Mouse (Mus musculus) forebrain, postnatal 0 days (tissue): ENCODE measurements around the gene Tmcc2. TPM values are rescaled to one million over a fixed set of nuclear protein-coding genes. Genes with fewer than 3 reads are reported as not detected.
"Not testable (repeated sequence)": the region's sequence is repeated elsewhere in the genome, so short reads cannot be mapped to it uniquely, and the experiment has no call there.

Experiments
- ATAC-seq: fragments of 200-750 bp; cut with Nextera tagmentation; 2 replicates; pipeline ENCODE4 v1.8.0; 2017; ENCODE audit warnings: mild to moderate bottlenecking, moderate library complexity
- DNase-seq: peaks from one replicate; pipeline ENCODE4 v3.0.0-alpha.2; 2015
- H3K27ac ChIP-seq: fragments of 300-500 bp; sonication (generic); 2 replicates; pipeline ENCODE4 v1.5.1; 2014; ENCODE audit warnings: low read depth, mild to moderate bottlenecking, antibody characterized with exemption, low read length, moderate library complexity, mixed read lengths
- H3K27me3 ChIP-seq: fragments of 300-500 bp; sonication (generic); 2 replicates; pipeline ENCODE4 v1.6.1; 2014; ENCODE audit warnings: mild to moderate bottlenecking, low read length, mixed read lengths; ENCODE audit not compliant: insufficient read depth
- H3K36me3 ChIP-seq: fragments of 300-500 bp; sonication (generic); 2 replicates; pipeline ENCODE4 v1.6.1; 2014; ENCODE audit warnings: mild to moderate bottlenecking, moderate library complexity; ENCODE audit not compliant: insufficient read depth
- H3K4me1 ChIP-seq: fragments of 300-500 bp; sonication (generic); 2 replicates; pipeline ENCODE4 v1.6.1; 2014; ENCODE audit warnings: antibody characterized with exemption; ENCODE audit not compliant: insufficient read depth
- H3K4me2 ChIP-seq: fragments of 300-500 bp; sonication (generic); 2 replicates; pipeline ENCODE4 v1.6.1; 2014; ENCODE audit warnings: low read depth, mild to moderate bottlenecking, moderate library complexity
- H3K4me3 ChIP-seq: fragments of 300-500 bp; sonication (generic); 2 replicates; pipeline ENCODE4 v1.5.1; 2014; ENCODE audit warnings: low read depth, low read length, mixed read lengths
- H3K9ac ChIP-seq: fragments of 300-500 bp; sonication (generic); 2 replicates; pipeline ENCODE4 v1.6.1; 2014; ENCODE audit warnings: mild to moderate bottlenecking
- H3K9me3 ChIP-seq: fragments of 300-500 bp; sonication (generic); 2 replicates; pipeline ENCODE4 v1.6.1; 2016; ENCODE audit warnings: low read length
- CTCF ChIP-seq: sonication (generic); IDR thresholded peaks from 2 replicates; pipeline ENCODE4 v1.5.1; 2016; ENCODE audit warnings: antibody characterized with exemption, control low read depth, low read depth
- WGBS: fragments of 180-500 bp; shearing (Covaris S2); extraction: QIAGEN DNeasy Blood & Tissue Kit; methylation state at CpG from one replicate; pipeline ENCODE4 v1.1.7; 2014; 5-methylcytosine and 5-hydroxymethylcytosine counted together
- polyA plus RNA-seq: library from polyadenylated mRNA; unstranded; fragments of >200 nt; fragmentation: Nextera tagmentation; extraction: Ambion mirVana; gene quantifications from 2 replicates; pipeline ENCODE4 v1.2.1, GENCODE M21; 2015
- total RNA-seq: library from RNA; depleted of rRNA; stranded (reverse); fragments of >200 nt; gene quantifications from 2 replicates; pipeline ENCODE4 v1.2.3, GENCODE M21; 2014

Gene Tmcc2
- total and polyA plus RNA-seq, 2 experiments from 2014 or later: 41.9 to 104 TPM

GRCm38 (mm10) chr1:132356841-132357240 is 34.2 kb downstream of the Tmcc2 start:
- TF ChIP-seq CTCF: no peak
- no peak overlapping the region for H3K9ac ChIP-seq
- 83% methylated on average over 1 of the region's 1 CpGs for WGBS
- H3K4me1 ChIP-seq: no peaks in the 10 kb centered on the region
- H3K9me3 ChIP-seq: no peaks in the 10 kb centered on the region
- ATAC-seq (no peak), DNase-seq (no peak)
- H3K4me2 ChIP-seq: no peak overlapping the region
- no peaks in the 10 kb centered on the region for H3K27me3 ChIP-seq
- H3K4me3 ChIP-seq: no peak overlapping the region
- peaks cover 46% of the 10 kb centered on the region for H3K36me3 ChIP-seq
- no peak overlapping the region for H3K27ac ChIP-seq

DNA sequence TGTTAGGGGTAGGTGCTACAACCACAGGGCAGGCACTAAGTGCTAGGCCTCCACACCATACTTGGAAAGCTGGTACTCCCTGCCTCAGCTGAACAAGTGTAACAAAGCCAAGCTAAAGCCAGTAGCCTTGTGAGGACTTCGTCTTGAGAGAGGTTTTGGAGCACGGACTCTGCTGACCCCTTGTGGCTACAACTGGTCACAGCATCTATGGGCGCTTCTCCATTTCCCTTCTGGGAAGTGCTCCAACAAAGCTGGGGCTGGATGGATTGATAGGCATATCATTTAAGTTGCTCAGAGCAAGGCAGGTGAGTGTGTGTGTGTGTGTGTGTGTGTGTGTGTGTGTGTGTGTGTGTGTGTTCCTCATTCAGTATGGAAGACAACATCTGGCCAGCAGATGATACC is 35.2 kb downstream of the Tmcc2 start:
- H3K4me2 ChIP-seq: no peak overlapping the region
- no peak overlapping the region for H3K27ac ChIP-seq
- peak; percentile 77 for ATAC-seq
- DNase-seq: peak; percentile 95
- no peak overlapping the region for H3K4me3 ChIP-seq
- peaks cover 37% of the 10 kb centered on the region for H3K36me3 ChIP-seq
- WGBS: 0% methylated on average over 3 of the region's 3 CpGs
- no peak overlapping the region for H3K9ac ChIP-seq
- no peaks in the 10 kb centered on the region for H3K27me3 ChIP-seq
- no peaks in the 10 kb centered on the region for H3K4me1 ChIP-seq
- no peaks in the 10 kb centered on the region for H3K9me3 ChIP-seq
- peak; percentile 99 for TF ChIP-seq CTCF

- H3K27ac ChIP-seq: no peak overlapping the region
- H3K9me3 ChIP-seq: no peaks in the 10 kb centered on the region
- H3K4me1 ChIP-seq: no peaks in the 10 kb centered on the region
- ATAC-seq (no peak), DNase-seq (no peak)
- 43% methylated on average over 6 of the region's 6 CpGs for WGBS
- peaks cover 30% of the 10 kb centered on the region for H3K36me3 ChIP-seq
- no peak overlapping the region for H3K4me2 ChIP-seq
- H3K9ac ChIP-seq: no peak overlapping the region
- no peaks in the 10 kb centered on the region for H3K27me3 ChIP-seq
- no peak for TF ChIP-seq CTCF
- no peak overlapping the region for H3K4me3 ChIP-seq
Observed at GRCm38 (mm10) chr1:132355162-132355601, 35.9 kb downstream of the Tmcc2 start.

GRCm38 (mm10) chr1:132354234-132354633 is 36.8 kb downstream of the Tmcc2 start:
- no peak overlapping the region for H3K4me2 ChIP-seq
- H3K9ac ChIP-seq: no peak overlapping the region
- no peak overlapping the region for H3K27ac ChIP-seq
- no peaks in the 10 kb centered on the region for H3K27me3 ChIP-seq
- H3K4me3 ChIP-seq: no peak overlapping the region
- H3K4me1 ChIP-seq: no peaks in the 10 kb centered on the region
- ATAC-seq: no peak
- 77% methylated on average over 9 of the region's 9 CpGs for WGBS
- no peaks in the 10 kb centered on the region for H3K9me3 ChIP-seq
- no peak for DNase-seq
- peaks cover 21% of the 10 kb centered on the region for H3K36me3 ChIP-seq
- no peak for TF ChIP-seq CTCF

- peaks cover 13% of the 10 kb centered on the region for H3K36me3 ChIP-seq
- no peak for TF ChIP-seq CTCF
- no peak overlapping the region for H3K27ac ChIP-seq
- no peaks in the 10 kb centered on the region for H3K9me3 ChIP-seq
- H3K27me3 ChIP-seq: no peaks in the 10 kb centered on the region
- H3K4me3 ChIP-seq: no peak overlapping the region
- DNase-seq (no peak), ATAC-seq (no peak)
- no peaks in the 10 kb centered on the region for H3K4me1 ChIP-seq
- H3K9ac ChIP-seq: no peak overlapping the region
- no peak overlapping the region for H3K4me2 ChIP-seq
- WGBS: 78% methylated on average over 5 of the region's 5 CpGs
Observed at GRCm38 (mm10) chr1:132353389-132353788, 37.7 kb downstream of the Tmcc2 start.

DNA sequence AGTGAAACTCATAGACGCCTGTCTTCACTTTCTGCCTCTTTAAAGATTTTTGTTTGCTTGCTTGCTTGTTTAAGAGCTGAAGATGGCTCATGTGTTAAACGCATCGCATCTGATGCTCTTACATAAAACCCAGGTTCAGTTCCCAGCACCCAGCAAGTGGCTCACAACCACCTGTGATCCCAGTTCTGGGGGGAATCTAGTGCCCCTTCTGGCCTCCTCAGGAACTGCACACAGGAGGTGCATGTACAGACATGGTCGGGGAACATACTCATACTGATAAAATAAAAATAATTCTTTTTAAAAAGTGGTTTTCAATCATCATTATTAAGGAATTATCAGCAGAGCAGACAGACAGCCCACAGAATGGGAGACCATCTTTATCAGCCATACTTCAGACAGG is 40.0 kb downstream of the Tmcc2 start:
- no peak overlapping the region for H3K4me3 ChIP-seq
- H3K9me3 ChIP-seq: no peaks in the 10 kb centered on the region
- no peak overlapping the region for H3K27ac ChIP-seq
- no peaks in the 10 kb centered on the region for H3K4me1 ChIP-seq
- DNase-seq (no peak), ATAC-seq (no peak)
- no peaks in the 10 kb centered on the region; the same call in 1 of the 2 replicates for H3K36me3 ChIP-seq
- H3K27me3 ChIP-seq: no peaks in the 10 kb centered on the region
- 92% methylated on average over 4 of the region's 4 CpGs for WGBS
- peak; percentile 26; the same call in 1 of the 2 replicates for TF ChIP-seq CTCF
- no peak overlapping the region for H3K9ac ChIP-seq
- no peak overlapping the region for H3K4me2 ChIP-seq

GRCm38 (mm10) chr1:132349601-132350000 is 41.5 kb downstream of the Tmcc2 start:
- not testable (repeated sequence) for H3K4me3 ChIP-seq, H3K9me3 ChIP-seq, H3K4me1 ChIP-seq, H3K4me2 ChIP-seq, H3K27ac ChIP-seq, H3K9ac ChIP-seq, H3K36me3 ChIP-seq, ATAC-seq, DNase-seq, H3K27me3 ChIP-seq
- WGBS: 65% methylated on average over 3 of the region's 3 CpGs

- H3K4me3 ChIP-seq, H3K36me3 ChIP-seq, H3K27ac ChIP-seq, H3K9ac ChIP-seq, DNase-seq, H3K27me3 ChIP-seq, H3K9me3 ChIP-seq, H3K4me1 ChIP-seq, H3K4me2 ChIP-seq, ATAC-seq: not testable (repeated sequence)
Observed at GRCm38 (mm10) chr1:132349049-132349448, 42.0 kb downstream of the Tmcc2 start.
